Mouse (Mus musculus) adrenal gland, adult (tissue): ENCODE measurements around the gene D230025D16Rik.

Experiments used
- DNase-seq, 2 experiments: peaks; one replicate each; pipeline ENCODE4 v3.0.0; 2022 to 2023; ENCODE audit warnings: low spot score in 1 of 2; ENCODE audit not compliant: inconsistent age in 2 of 2

Gene D230025D16Rik

GRCm38 (mm10) chr8:105291364-105291763, 66.4 kb downstream of the D230025D16Rik start:
- peak in 1 of 2 experiments; percentile 14 for DNase-seq

- DNase-seq = peak in 1 of 2 experiments; percentile 8
Observed at GRCm38 (mm10) chr8:105291802-105292201, 66.9 kb downstream of the D230025D16Rik start.

GRCm38 (mm10) chr8:105292471-105292870, 67.5 kb downstream of the D230025D16Rik start:
- peak in 1 of 2 experiments; percentile 55 for DNase-seq

- no peak for DNase-seq
Observed at GRCm38 (mm10) chr8:105293405-105293804, 68.5 kb downstream of the D230025D16Rik start.

GRCm38 (mm10) chr8:105294776-105295175, 69.8 kb downstream of the D230025D16Rik start:
- no peak for DNase-seq

- DNase-seq = no peak
Observed at GRCm38 (mm10) chr8:105295256-105295655, 70.3 kb downstream of the D230025D16Rik start.

GRCm38 (mm10) chr8:105295895-105296573, 71.1 kb downstream of the D230025D16Rik start, which contains the start of gene Exoc3l:
Gene Exoc3l (minus strand): TSS chr8:105296101.
- DNase-seq = peak; percentile 85 to 90

- peak; percentile 95 to 97 for DNase-seq
Observed at GRCm38 (mm10) chr8:105297511-105298192, 72.7 kb downstream of the D230025D16Rik start, which contains the start of gene E2f4. Gene E2f4 (plus strand): TSS chr8:105297663.

GRCm38 (mm10) chr8:105298351-105299252, 73.7 kb downstream of the D230025D16Rik start:
- DNase-seq = peak in 1 of 2 experiments; percentile 55

- DNase-seq = no peak
Observed at GRCm38 (mm10) chr8:105299962-105300361, 75.0 kb downstream of the D230025D16Rik start.
